ENCODE assay signal across 10 mouse cellular contexts in the genomic region with DNA sequence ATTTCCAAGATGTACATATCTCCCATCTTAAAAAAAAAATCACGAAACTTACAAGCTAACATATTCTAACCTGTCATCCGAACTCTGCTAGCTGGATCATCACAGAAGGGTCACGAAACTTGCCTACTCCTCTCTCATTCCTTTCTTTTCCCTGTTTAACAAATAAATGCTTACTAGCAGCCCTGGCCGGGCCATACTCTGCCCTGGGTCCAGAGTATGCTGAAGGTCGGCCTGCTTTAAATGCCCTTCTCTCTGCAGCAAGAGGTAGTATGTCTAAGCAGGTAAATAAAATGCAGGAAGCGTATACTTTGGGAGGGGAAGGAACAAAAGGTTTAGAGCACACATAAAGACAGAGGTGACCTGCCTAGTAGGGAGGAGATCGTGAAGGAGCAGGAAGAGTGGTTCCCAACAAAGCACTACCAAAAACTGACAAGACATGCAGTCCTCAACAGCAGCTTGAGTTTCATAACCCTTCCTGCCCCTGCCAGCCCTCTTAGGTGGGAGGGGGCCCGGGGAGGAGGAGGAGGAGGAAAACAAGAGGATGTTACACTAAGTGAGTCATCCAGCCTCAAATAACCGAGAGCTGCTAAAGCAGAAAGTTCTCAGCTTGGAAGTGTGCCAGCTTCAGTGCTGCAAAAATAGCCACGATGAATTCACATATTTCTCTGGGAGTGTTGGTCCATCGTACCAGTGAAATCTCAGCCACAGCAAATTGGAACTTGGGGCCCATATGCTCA. TPM values are rescaled to one million over a fixed set of nuclear protein-coding genes. Genes with fewer than 3 reads are reported as not detected.
DNase-seq lines count a peak whose midpoint lies in the region; ATAC-seq and TF ChIP-seq lines count a peak whose summit lies in the region.
"Had no signal": no experiment of that assay in that cellular context is flagged by ENCODE, and none has a peak within 500 bp of the region (broad histone marks: within the 10 kb centered on the region; RNA-seq: fewer than 3 reads in every experiment).

No protein-coding gene starts in this region.

- 74% methylated on average over 11 of the region's 11 CpGs for WGBS in hindbrain, embryonic 10.5 days
- WGBS in hindbrain, embryonic 11.5 days = 78% methylated on average over 11 of the region's 11 CpGs
- 47% methylated on average over 11 of the region's 11 CpGs for WGBS in lung, postnatal 0 days
- 68% methylated on average over 11 of the region's 11 CpGs for WGBS in forebrain, embryonic 13.5 days

- TF ChIP-seq CTCF in lung, postnatal 0 days (IDR thresholded peaks at IDR 0.05) = no peak

- H3K4me2 ChIP-seq in hindbrain, embryonic 11.5 days (replicated peaks; ENCODE audit: low read depth, low read length) = no peak overlapping the region
- no peak overlapping the region for H3K4me2 ChIP-seq in lung, postnatal 0 days (replicated peaks; ENCODE audit: low read depth, low read length)
- no peak overlapping the region for H3K4me2 ChIP-seq in forebrain, embryonic 13.5 days
- H3K4me2 ChIP-seq: embryonic facial prominence, embryonic 15.5 days had no signal

- H3K27me3 ChIP-seq in hindbrain, embryonic 10.5 days (ENCODE audit: insufficient read depth, poor library complexity, severe bottlenecking) = no peaks in the 10 kb centered on the region
- no peaks in the 10 kb centered on the region for H3K27me3 ChIP-seq in hindbrain, embryonic 11.5 days (ENCODE audit: control insufficient read depth, insufficient read depth, low read length)
- no peaks in the 10 kb centered on the region for H3K27me3 ChIP-seq in lung, postnatal 0 days (replicated peaks; ENCODE audit: insufficient read depth, low read length)
- H3K27me3 ChIP-seq in forebrain, embryonic 13.5 days = no peaks in the 10 kb centered on the region
- H3K27me3 ChIP-seq: embryonic facial prominence, embryonic 15.5 days had no signal

- 0 out of 2 replicates have a peak overlapping the region, but pooled peaks have one; percentile 50 for H3K27ac ChIP-seq in hindbrain, embryonic 10.5 days
- H3K27ac ChIP-seq in hindbrain, embryonic 11.5 days (ENCODE audit: low read depth, low read length) = no peak overlapping the region
- no peak overlapping the region for H3K27ac ChIP-seq in lung, postnatal 0 days (ENCODE audit: low read length)
- H3K27ac ChIP-seq in forebrain, embryonic 13.5 days = no peak overlapping the region
- H3K27ac ChIP-seq: embryonic facial prominence, embryonic 15.5 days had no signal

- H3K4me1 ChIP-seq in hindbrain, embryonic 10.5 days (replicated peaks) = peaks cover 41% of the 10 kb centered on the region
- H3K4me1 ChIP-seq in hindbrain, embryonic 11.5 days (replicated peaks; ENCODE audit: control insufficient read depth, insufficient read depth, low read length) = no peaks in the 10 kb centered on the region
- H3K4me1 ChIP-seq in lung, postnatal 0 days (ENCODE audit: insufficient read depth, low read depth, low read length) = peaks cover 8% of the 10 kb centered on the region
- H3K4me1 ChIP-seq in forebrain, embryonic 13.5 days = peaks cover 37% of the 10 kb centered on the region

- peaks cover 3% of the 10 kb centered on the region; the same call in 1 of the 2 replicates for H3K36me3 ChIP-seq in hindbrain, embryonic 10.5 days
- no peaks in the 10 kb centered on the region for H3K36me3 ChIP-seq in hindbrain, embryonic 11.5 days (ENCODE audit: control insufficient read depth, insufficient read depth, low read length)
- H3K36me3 ChIP-seq in lung, postnatal 0 days (ENCODE audit: insufficient read depth, low read length) = no peaks in the 10 kb centered on the region
- peaks cover under 1% of the 10 kb centered on the region; the same call in 1 of the 2 replicates for H3K36me3 ChIP-seq in forebrain, embryonic 13.5 days (ENCODE audit: poor library complexity, severe bottlenecking)

- no peak overlapping the region for H3K4me3 ChIP-seq in hindbrain, embryonic 10.5 days
- H3K4me3 ChIP-seq in hindbrain, embryonic 11.5 days (ENCODE audit: low read depth, low read length) = no peak overlapping the region
- no peak overlapping the region for H3K4me3 ChIP-seq in lung, postnatal 0 days (ENCODE audit: low read depth, low read length)
- H3K4me3 ChIP-seq in forebrain, embryonic 13.5 days = no peak overlapping the region
- H3K4me3 ChIP-seq: embryonic facial prominence, embryonic 15.5 days; megakaryocyte, embryonic 14.5 days had no signal

- TF ChIP-seq EP300 in lung, postnatal 0 days (IDR thresholded peaks at IDR 0.05) = 0 out of 2 replicates have a peak, but pooled peaks have one; percentile 20

- no peaks in the 10 kb centered on the region for H3K9me3 ChIP-seq in hindbrain, embryonic 10.5 days
- no peaks in the 10 kb centered on the region for H3K9me3 ChIP-seq in hindbrain, embryonic 11.5 days (ENCODE audit: control insufficient read depth, low read length)
- H3K9me3 ChIP-seq in lung, postnatal 0 days (ENCODE audit: low read length) = no peaks in the 10 kb centered on the region
- H3K9me3 ChIP-seq in forebrain, embryonic 13.5 days (replicated peaks) = no peaks in the 10 kb centered on the region
- H3K9me3 ChIP-seq: embryonic facial prominence, embryonic 15.5 days; megakaryocyte, embryonic 14.5 days had no signal

- no peak overlapping the region for H3K9ac ChIP-seq in hindbrain, embryonic 11.5 days (ENCODE audit: low read depth, low read length)
- no peak overlapping the region for H3K9ac ChIP-seq in lung, postnatal 0 days (replicated peaks; ENCODE audit: low read depth)
- H3K9ac ChIP-seq in forebrain, embryonic 13.5 days = no peak overlapping the region
- H3K9ac ChIP-seq: embryonic facial prominence, embryonic 15.5 days had no signal

- DNase-seq in hindbrain, embryonic 10.5 days (ENCODE audit: low spot score) = no peak
- DNase-seq in hindbrain, embryonic 11.5 days (ENCODE audit: low spot score) = no peak
- DNase-seq in adrenal gland, postnatal 36 days = peak; percentile 51 to 72
- peak; percentile 71 to 79 for DNase-seq in heart, adult 9 months (ENCODE audit: low spot score in 2 of 2)
- peak; percentile 79 to 80 for DNase-seq in kidney, postnatal 25 days
- peak; percentile 84 for DNase-seq in lung, postnatal 0 days (ENCODE audit: low spot score)
- no peak for DNase-seq in B cell, adult 2 months

- ATAC-seq in hindbrain, embryonic 11.5 days (ENCODE audit: low FRiP score) = no peak
- peak; percentile 67 for ATAC-seq in lung, postnatal 0 days
- ATAC-seq in forebrain, embryonic 13.5 days = no peak

RNA-seq across cellular contexts. Expression of a gene that starts 37.1 kb away (rescaled TPM):
- polyA plus RNA-seq in hindbrain, embryonic 10.5 days (2016; fragmentation: Nextera tagmentation; extraction: Ambion mirVana) = 144 and 181 TPM in 2 replicates
- polyA plus RNA-seq in hindbrain, embryonic 11.5 days (2014; fragmentation: Nextera tagmentation; extraction: Ambion mirVana) = 171 and 208 TPM in 2 replicates
- total RNA-seq in adrenal gland, postnatal 36 days (2021) = 10 to 100 TPM; 92.0 to 95.5 TPM
- 53.4 and 55.2 TPM in 2 replicates for polyA plus RNA-seq in lung, postnatal 0 days (2015; fragmentation: Nextera tagmentation; extraction: Ambion mirVana)
- 145 and 158 TPM in 2 replicates for polyA plus RNA-seq in forebrain, embryonic 13.5 days (2015; fragmentation: Nextera tagmentation; extraction: Ambion mirVana)

RNA-seq across cellular contexts. Expression of a gene that starts 57.0 kb away (rescaled TPM):
- 14.0 and 14.9 TPM in 2 replicates for polyA plus RNA-seq in hindbrain, embryonic 10.5 days (2016; fragmentation: Nextera tagmentation; extraction: Ambion mirVana)
- 15.5 and 17.7 TPM in 2 replicates for polyA plus RNA-seq in hindbrain, embryonic 11.5 days (2014; fragmentation: Nextera tagmentation; extraction: Ambion mirVana)
- total RNA-seq in adrenal gland, postnatal 36 days (2021) = 10 to 100 TPM; 27.0 to 30.6 TPM
- 5.4 and 5.8 TPM in 2 replicates for polyA plus RNA-seq in lung, postnatal 0 days (2015; fragmentation: Nextera tagmentation; extraction: Ambion mirVana)
- polyA plus RNA-seq in forebrain, embryonic 13.5 days (2015; fragmentation: Nextera tagmentation; extraction: Ambion mirVana) = 10.5 and 13.1 TPM in 2 replicates

Comparison
In these comparisons a context has a peak if more than half of its experiments do, and no peak if none do; other contexts are left out.
1. DNase-seq: peak in adrenal gland, postnatal 36 days (2 of 2), heart, adult 9 months (2 of 2), kidney, postnatal 25 days (2 of 2) and lung, postnatal 0 days (single experiment); none in hindbrain, embryonic 10.5 days (single experiment), hindbrain, embryonic 11.5 days (single experiment) and B cell, adult 2 months (0 of 2).